Mouse (Mus musculus) CH12.LX (cell line): ENCODE data around the gene Cmss1. TPM values are rescaled to one million over a fixed set of nuclear protein-coding genes. Genes with fewer than 3 reads are reported as not detected.

Source experiments
- DNase-seq: peaks from one replicate; pipeline ENCODE4 v3.0.0-alpha.2; 2013; ENCODE audit errors: extremely low read depth
- H3K27ac ChIP-seq: 2 replicates; pipeline ENCODE4 v1.5.1; 2012; ENCODE audit warnings: low read depth, mild to moderate bottlenecking, control low read depth, moderate library complexity; ENCODE audit not compliant: insufficient read depth
- H3K27me3 ChIP-seq: replicated peaks from 2 replicates; pipeline ENCODE3; 2012; ENCODE audit warnings: inconsistent platforms
- H3K36me3 ChIP-seq, 2 experiments: replicated peaks in 1 of 2; 2 replicates each; pipeline versions ENCODE3 to v1.6.1; 2012; ENCODE audit warnings: inconsistent platforms in 1 of 2, low read length in 1 of 2, mild to moderate bottlenecking in 1 of 2, mixed read lengths in 1 of 2, moderate library complexity in 1 of 2; ENCODE audit not compliant: control insufficient read depth in 1 of 2, insufficient read depth in 1 of 2
- H3K4me1 ChIP-seq, 2 experiments: 2 replicates each; pipeline ENCODE4 v1.6.1; 2012; ENCODE audit warnings: inconsistent platforms in 1 of 2, moderate library complexity in 1 of 2; ENCODE audit not compliant: insufficient read depth in 2 of 2, control insufficient read depth in 1 of 2
- H3K4me2 ChIP-seq: 2 replicates; pipeline ENCODE4 v1.6.1; 2012; ENCODE audit warnings: low read depth, mild to moderate bottlenecking, control low read depth; ENCODE audit not compliant: poor library complexity, insufficient read depth, severe bottlenecking
- H3K4me3 ChIP-seq, 3 experiments: fragments of 150-350 bp in 1 of 3; sonication (generic) in 1 of 3; replicated peaks in 1 of 3; 2 replicates each; pipeline versions ENCODE3 to v1.5.1; 2011 to 2012; ENCODE audit warnings: low read depth in 2 of 3, low read length in 2 of 3, mild to moderate bottlenecking in 2 of 3, moderate library complexity in 2 of 3, control low read depth in 1 of 3, improper control_type of control experiment in 1 of 3, inconsistent platforms in 1 of 3, mixed read lengths in 1 of 3; ENCODE audit not compliant: poor library complexity in 1 of 3
- H3K79me2 ChIP-seq: replicated peaks from 2 replicates; pipeline ENCODE4 v1.6.1; 2012; ENCODE audit warnings: mild to moderate bottlenecking, moderate library complexity; ENCODE audit not compliant: control insufficient read depth, poor library complexity, insufficient read depth, severe bottlenecking; ENCODE audit errors: extremely low read depth
- H3K9ac ChIP-seq: 2 replicates; pipeline ENCODE4 v1.6.1; 2012; ENCODE audit warnings: low read depth, mild to moderate bottlenecking, control low read depth, moderate library complexity; ENCODE audit not compliant: insufficient read depth
- H3K9me3 ChIP-seq: replicated peaks from 2 replicates; pipeline ENCODE3; 2012; ENCODE audit warnings: low read length, inconsistent platforms, mixed read lengths
- CHD1 ChIP-seq: IDR thresholded peaks from 2 replicates; pipeline ENCODE4 v1.6.1; 2012; ENCODE audit warnings: low read depth, low read length, improper control_type of control experiment, inconsistent platforms
- CTCF ChIP-seq, 2 experiments: IDR thresholded peaks in 1 of 2; conservative IDR thresholded peaks in 1 of 2; 2 replicates each; pipeline ENCODE4 v1.5.1; 2011 to 2012; ENCODE audit warnings: low read depth in 2 of 2, low read length in 2 of 2, improper control_type of control experiment in 1 of 2, inconsistent platforms in 1 of 2, mild to moderate bottlenecking in 1 of 2, moderate library complexity in 1 of 2
- JUN ChIP-seq: IDR thresholded peaks from 2 replicates; pipeline ENCODE4 v1.6.1; 2011; ENCODE audit warnings: low read depth, mild to moderate bottlenecking, low read length, improper control_type of control experiment, moderate library complexity; ENCODE audit not compliant: insufficient read depth
- JUND ChIP-seq: conservative IDR thresholded peaks from 2 replicates; pipeline ENCODE4 v1.6.1; 2011; ENCODE audit warnings: low read depth, low read length, improper control_type of control experiment
- MAFK ChIP-seq: IDR thresholded peaks from 2 replicates; pipeline ENCODE4 v1.6.1; 2011; ENCODE audit warnings: low read length, improper control_type of control experiment; ENCODE audit not compliant: insufficient replicate concordance
- MAX ChIP-seq: IDR thresholded peaks from 2 replicates; pipeline ENCODE4 v1.6.1; 2011; ENCODE audit warnings: low read length, improper control_type of control experiment
- MAZ ChIP-seq: IDR thresholded peaks from 2 replicates; pipeline ENCODE4 v1.6.1; 2012; ENCODE audit warnings: low read depth, mild to moderate bottlenecking, inconsistent platforms, low read length, improper control_type of control experiment, moderate library complexity
- MYC ChIP-seq: IDR thresholded peaks from 2 replicates; pipeline ENCODE4 v1.6.1; 2011; ENCODE audit warnings: low read depth, mild to moderate bottlenecking, improper control_type of control experiment, low read length
- POLR2A ChIP-seq: IDR thresholded peaks from 2 replicates; pipeline ENCODE4 v1.6.1; 2011; ENCODE audit warnings: low read depth, mild to moderate bottlenecking, improper control_type of control experiment, low read length
- POLR2AphosphoS2 ChIP-seq: IDR thresholded peaks from 2 replicates; pipeline ENCODE4 v1.6.1; 2011; ENCODE audit warnings: low read depth, low read length, improper control_type of control experiment
- TBP ChIP-seq: conservative IDR thresholded peaks from 2 replicates; pipeline ENCODE4 v1.6.1; 2011; ENCODE audit warnings: low read depth, low read length, improper control_type of control experiment
- USF1 ChIP-seq: IDR thresholded peaks from 2 replicates; pipeline ENCODE4 v1.6.1; 2014; ENCODE audit warnings: low read depth, mild to moderate bottlenecking, inconsistent platforms, low read length, improper control_type of control experiment
- ZC3H11A ChIP-seq: IDR thresholded peaks from 2 replicates; pipeline ENCODE4 v1.6.1; 2012; ENCODE audit warnings: low read depth, mild to moderate bottlenecking, inconsistent platforms, low read length, improper control_type of control experiment
- ZKSCAN1 ChIP-seq: IDR thresholded peaks from 2 replicates; pipeline ENCODE4 v1.6.1; 2012; ENCODE audit warnings: low read depth, inconsistent platforms, low read length, improper control_type of control experiment, borderline replicate concordance
- dilution Hi-C: fragments of 300-500 bp; cut with MboI; formaldehyde crosslinking; loops from 2 replicates; pipeline ENCODE4 v1.14.3; 2020; ENCODE audit warnings: low sequenced_read_pairs; ENCODE audit not compliant: extremely low pct_unique_long_range_greater_than_20kb, extremely low pct_ligation_motif_present
- in situ Hi-C: fragments of 300-500 bp; cut with MboI; formaldehyde crosslinking; loops from 3 replicates; pipeline ENCODE4 v1.14.3; 2019; ENCODE audit warnings: low sequenced_read_pairs, low pct_ligation_motif_present, low pct_unique_long_range_greater_than_20kb, mixed read lengths
- polyA plus RNA-seq: library from polyadenylated mRNA; unstranded; fragments of >175 nt; gene quantifications from 2 replicates; pipeline ENCODE4 v1.2.1, GENCODE M21; 2012; ENCODE audit warnings: low read depth; ENCODE audit not compliant: insufficient read length
- total RNA-seq, 2 experiments: library from RNA; depleted of rRNA; stranded (reverse); fragments of 300-350 nt in 1 of 2; fragments of >200 nt in 1 of 2; gene quantifications; 2 replicates each; pipeline ENCODE4 v1.2.3; 2012 to 2014

The Cmss1 gene
- total and polyA plus RNA-seq, 3 experiments: 94.7 to 107 (median 103) TPM

- DNase-seq: no peak
- in situ Hi-C loops: no loop called here
- no peaks in the 10 kb centered on the region for H3K79me2 ChIP-seq
- H3K9me3 ChIP-seq: no peaks in the 10 kb centered on the region
- peaks cover 0 to 5% of the 10 kb centered on the region in 2 experiments for H3K36me3 ChIP-seq
- no peak overlapping the region for H3K9ac ChIP-seq
- no peaks in the 10 kb centered on the region for H3K27me3 ChIP-seq
- H3K4me3 ChIP-seq: no peak overlapping the region
- no peak overlapping the region for H3K27ac ChIP-seq
- peaks cover 16 to 52% of the 10 kb centered on the region in 2 experiments for H3K4me1 ChIP-seq
- TF ChIP-seq POLR2AphosphoS2 (no peak), JUND (no peak), ZC3H11A (no peak), POLR2A (no peak), MYC (no peak), CHD1 (no peak), JUN (no peak)
- TF ChIP-seq, all 38 proteins: peak for 0
- dilution Hi-C loops: no loop called here
- H3K4me2 ChIP-seq: no peak overlapping the region
Observed at GRCm38 (mm10) chr16:57340613-57340898, 266.1 kb downstream of the Cmss1 start.

GRCm38 (mm10) chr16:57339765-57340612, 266.7 kb downstream of the Cmss1 start:
- Histone ChIP-seq H3K9ac (no peak overlapping the region), H3K27me3 (no peaks in the 10 kb centered on the region), H3K27ac (no peak overlapping the region), H3K4me1 (peaks cover 16 to 55% of the 10 kb centered on the region in 2 experiments), H3K9me3 (no peaks in the 10 kb centered on the region), H3K4me3 (no peak overlapping the region), H3K36me3 (peaks cover 0 to 5% of the 10 kb centered on the region in 2 experiments), H3K79me2 (no peaks in the 10 kb centered on the region), H3K4me2 (no peak overlapping the region)
- DNase-seq: no peak
- dilution Hi-C loops (no loop called here), in situ Hi-C loops (no loop called here)
- TF ChIP-seq JUND: no peak
- TF ChIP-seq USF1: no peak
- TF ChIP-seq TBP: no peak
- TF ChIP-seq CTCF (conservative IDR thresholded peaks at IDR 0.05 in 1 of 2, IDR thresholded peaks at IDR 0.05 in 1 of 2; ENCODE audit: low read depth in 2 of 2, low read length in 2 of 2): no peak
- TF ChIP-seq MAFK: no peak
- no peak for TF ChIP-seq MAX
- TF ChIP-seq MAZ: no peak
- no peak for TF ChIP-seq ZKSCAN1
